Mouse (Mus musculus) ES-E14 (cell line): ENCODE measurements at regions not wholly inside any gene's neighbourhood (a gene's known extent, or its start where the extent isn't known, plus 50 kb on each side); places are given as distances from the start of the nearest gene placed in this dataset.

Experiments used
- CHD2 ChIP-seq: IDR thresholded peaks from 2 replicates; pipeline ENCODE4 v1.6.1; 2014; ENCODE audit warnings: mild to moderate bottlenecking, low read depth, low read length, inconsistent platforms
- HCFC1 ChIP-seq: IDR thresholded peaks from 2 replicates; pipeline ENCODE4 v1.6.1; 2012; ENCODE audit warnings: low read length, inconsistent platforms, borderline replicate concordance; ENCODE audit not compliant: insufficient read depth
- ZNF384 ChIP-seq: IDR thresholded peaks from 2 replicates; pipeline ENCODE4 v1.6.1; 2012; ENCODE audit warnings: low read depth, low read length, inconsistent platforms

- no peak for TF ChIP-seq HCFC1
- no peak for TF ChIP-seq CHD2
- TF ChIP-seq ZNF384 = no peak
Observed at GRCm38 (mm10) chr11:27219715-27220699, 626.2 kb upstream of the Vrk2 start.
